Mouse (Mus musculus) large intestine, adult 2 months (tissue): Measurements from ENCODE around the gene Pde1a. TPM values are rescaled to one million over a fixed set of nuclear protein-coding genes. Genes with fewer than 3 reads are reported as not detected.
"Not testable (repeated sequence)": the region's sequence is repeated elsewhere in the genome, so short reads cannot be mapped to it uniquely, and the experiment has no call there.

Experiments used
- DNase-seq: peaks from one replicate; pipeline ENCODE4 v3.0.0-alpha.2; 2012; ENCODE audit warnings: low read depth, low spot score
- WGBS: fragments of 180-500 bp; shearing (Covaris S2); methylation state at CpG from one replicate; pipeline ENCODE4 v1.1.7; 2018; 5-methylcytosine and 5-hydroxymethylcytosine counted together
- polyA plus RNA-seq: library from polyadenylated mRNA; depleted of rRNA; stranded (reverse); fragments of >200 nt; gene quantifications from 2 replicates; pipeline ENCODE4 v1.2.3, GENCODE M21; 2012; rRNA removed

Pde1a gene
- polyA plus RNA-seq, 1 experiment: 3.4 TPM

DNA sequence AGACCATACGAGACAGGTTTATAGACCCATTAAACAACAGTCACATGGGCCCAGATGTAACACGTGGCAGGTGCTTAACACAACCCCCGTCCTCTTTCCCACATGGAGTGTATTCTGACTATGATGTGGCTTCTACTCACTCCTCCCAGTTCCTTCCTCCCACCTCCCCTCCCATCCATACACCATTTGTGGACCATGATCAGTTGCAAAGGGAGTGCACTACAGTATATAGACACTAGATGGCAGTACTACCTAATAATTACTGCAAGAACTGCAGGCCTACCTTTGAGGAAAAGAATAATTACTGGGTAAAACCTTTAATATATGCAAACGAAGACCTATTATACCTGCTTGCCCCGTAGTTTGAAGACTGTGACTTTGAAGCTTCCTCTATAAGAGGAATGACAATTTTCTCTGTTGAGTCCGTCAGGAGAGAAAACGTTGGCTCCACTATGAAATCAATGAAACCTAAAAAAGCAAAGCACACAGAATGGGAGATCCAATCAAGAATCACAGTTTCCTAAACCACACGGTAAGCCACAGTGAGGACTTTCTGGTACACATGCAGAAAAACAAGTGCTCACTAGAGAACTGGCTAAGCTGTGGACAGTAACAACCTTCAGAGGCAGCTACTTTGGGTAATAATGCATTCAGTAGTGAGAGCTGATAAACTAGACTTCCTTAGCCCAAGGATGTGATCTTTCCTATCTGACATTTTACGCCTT lies 263.8 kb downstream of the Pde1a start:
- 37% methylated on average over 9 of the region's 9 CpGs for WGBS
- peak; percentile 16 for DNase-seq

DNA sequence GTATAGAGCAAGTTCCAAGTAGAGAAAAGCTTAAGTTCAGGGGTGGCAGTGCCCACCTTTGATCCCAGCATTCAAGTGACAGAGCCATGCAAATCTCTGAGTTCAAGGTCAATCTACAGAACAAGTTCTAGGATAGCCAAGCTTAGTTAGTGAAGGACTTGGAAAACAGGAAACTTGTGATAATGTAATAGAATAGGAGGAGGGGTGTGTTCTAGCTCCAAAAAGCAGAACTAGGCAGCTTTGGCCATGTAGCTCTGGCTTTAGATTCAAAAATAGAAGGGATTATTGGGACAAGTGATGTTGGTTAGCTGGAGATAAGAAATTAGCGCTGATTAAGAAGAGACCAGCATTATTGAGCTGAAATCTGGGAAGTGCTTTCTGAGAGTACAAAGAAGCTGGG lies 272.4 kb downstream of the Pde1a start:
- no peak for DNase-seq
- 94% methylated on average over 1 of the region's 1 CpGs for WGBS

DNA sequence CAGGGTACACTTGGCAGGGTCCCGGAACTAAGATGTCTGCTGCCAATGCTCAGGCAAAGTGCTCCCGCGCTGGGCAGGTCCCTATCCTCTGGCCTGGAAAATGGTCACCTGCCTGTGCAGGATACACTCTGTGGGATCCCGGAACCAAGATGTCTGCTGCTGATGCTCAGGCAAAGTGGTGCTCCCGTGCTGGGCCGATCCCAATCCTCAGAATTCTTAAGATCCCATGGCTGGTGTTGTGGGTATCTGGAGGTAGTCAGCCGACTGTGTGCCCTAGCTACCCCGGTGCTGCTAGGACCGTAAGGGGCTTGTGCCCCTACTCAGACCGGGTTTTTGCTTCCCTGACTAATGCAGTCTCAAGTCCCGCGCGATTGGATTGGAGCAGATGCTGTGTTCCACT lies 281.9 kb downstream of the Pde1a start:
- not testable (repeated sequence) for DNase-seq
- WGBS: 89% methylated on average over 13 of the region's 13 CpGs

DNA sequence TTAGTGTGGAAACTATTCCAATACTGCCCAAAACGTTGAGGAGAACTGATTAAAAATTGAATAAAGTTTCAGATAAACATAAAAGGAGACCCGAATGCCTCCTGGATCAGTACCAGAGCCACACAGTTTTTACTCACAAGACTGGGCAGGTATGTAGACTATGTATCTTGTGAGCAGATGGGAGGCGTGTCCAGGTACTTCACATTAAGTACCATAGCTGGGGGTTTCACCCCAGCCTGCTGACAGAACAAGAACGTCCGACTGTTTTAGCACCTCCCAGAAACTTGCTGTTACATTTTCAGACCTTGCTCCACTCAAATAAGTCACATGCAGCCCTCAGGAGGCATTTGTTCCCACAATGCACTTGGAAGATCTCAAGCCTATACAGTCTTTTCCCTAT lies 289.7 kb downstream of the Pde1a start:
- DNase-seq: no peak
- WGBS: 50% methylated on average over 5 of the region's 5 CpGs

- 56% methylated on average over 6 of the region's 6 CpGs for WGBS
Measured at GRCm38 (mm10) chr2:79839090-79839489, 290.2 kb downstream of the Pde1a start.

GRCm38 (mm10) chr2:79825853-79826252 lies 303.4 kb downstream of the Pde1a start:
- DNase-seq: no peak
- 67% methylated on average over 4 of the region's 4 CpGs for WGBS

More at GRCm38 (mm10) chr2:79839090-79839489, 290.2 kb downstream of the Pde1a start:
- no peak for DNase-seq

GRCm38 (mm10) chr2:79819543-79819942 lies 309.7 kb downstream of the Pde1a start:
- DNase-seq: no peak
- 83% methylated on average over 3 of the region's 3 CpGs for WGBS

DNA sequence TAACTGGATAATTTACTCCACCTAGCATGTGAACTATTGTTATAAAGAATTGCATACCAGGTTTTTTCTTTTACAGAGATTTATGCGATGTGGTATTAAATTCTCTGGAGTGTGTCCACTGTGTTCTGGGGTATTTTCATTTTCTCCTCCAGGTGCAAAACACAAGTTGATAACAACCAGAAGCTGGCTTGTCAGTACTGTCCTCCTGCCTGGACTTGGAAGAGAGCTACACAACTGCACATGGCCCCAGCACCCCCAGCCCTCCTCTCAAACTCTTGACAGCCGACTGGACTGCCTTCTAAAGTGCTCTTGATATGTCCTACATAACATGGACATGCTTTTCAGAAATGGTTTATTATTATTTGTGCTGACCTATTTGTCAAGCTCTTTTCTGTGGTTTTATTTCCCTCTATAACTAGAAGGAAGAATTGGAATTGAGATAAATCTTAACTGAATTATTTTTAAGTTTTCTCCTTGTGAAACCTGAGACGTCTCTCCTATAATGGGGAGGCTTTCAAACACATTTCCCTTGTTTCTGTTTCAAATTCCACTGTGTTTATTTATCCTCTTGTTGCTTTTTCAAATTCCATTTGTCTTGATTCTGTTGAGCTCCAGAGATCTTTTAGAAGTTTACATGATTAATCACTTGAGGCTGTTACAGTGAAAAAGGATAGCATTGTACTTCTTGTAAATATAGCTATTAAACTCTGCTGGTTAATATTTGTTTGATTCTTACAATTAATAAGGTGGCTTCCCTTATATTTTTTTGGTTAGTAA lies 313.4 kb downstream of the Pde1a start:
- 54% methylated on average over 3 of the region's 3 CpGs for WGBS
- no peak for DNase-seq

DNA sequence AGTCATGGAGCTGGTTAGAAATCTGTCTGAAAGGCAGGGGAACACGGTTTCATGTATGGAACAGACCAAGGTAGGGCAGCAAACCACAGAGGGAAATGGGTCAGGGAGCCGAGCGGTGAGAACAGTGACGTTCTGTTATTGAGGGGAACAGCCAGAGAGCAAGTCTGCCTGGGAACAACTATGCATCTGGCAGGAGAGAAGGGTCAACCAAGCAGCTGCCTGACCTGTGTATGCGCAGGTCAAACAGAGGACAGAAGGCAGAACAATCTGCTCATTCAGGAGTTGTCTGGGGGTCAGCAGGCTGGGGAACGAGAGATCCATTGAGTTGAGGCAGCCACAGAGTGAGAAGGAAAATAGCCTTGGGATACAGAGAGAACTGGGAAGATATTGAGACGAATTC lies 330.6 kb downstream of the Pde1a start:
- no peak for DNase-seq
- WGBS: 52% methylated on average over 7 of the region's 7 CpGs

- 52% methylated on average over 2 of the region's 2 CpGs for WGBS
- no peak for DNase-seq
Measured at GRCm38 (mm10) chr2:79797444-79797843, 331.8 kb downstream of the Pde1a start.

- 79% methylated on average over 2 of the region's 2 CpGs for WGBS
Measured at GRCm38 (mm10) chr2:79793186-79793585, 336.1 kb downstream of the Pde1a start.

DNA sequence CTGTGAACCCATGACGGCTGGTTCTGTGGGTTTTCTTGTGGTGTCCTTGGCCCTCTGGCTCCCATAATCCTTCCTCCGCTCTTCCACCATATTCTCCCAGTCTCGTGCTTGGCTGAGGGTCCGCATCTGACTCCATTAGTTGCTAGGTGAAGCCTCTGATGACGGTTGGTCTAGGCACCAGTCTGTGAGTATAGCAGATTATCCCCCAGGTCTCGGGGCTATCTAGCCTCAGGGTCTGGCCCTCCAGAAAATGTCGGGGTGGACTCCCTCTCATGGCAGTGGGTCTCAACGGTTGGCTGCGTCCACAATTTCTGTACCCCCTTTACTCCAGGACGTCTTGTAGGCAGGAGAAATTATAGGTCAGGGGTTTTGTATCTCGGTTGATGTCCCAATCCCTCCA lies 342.8 kb downstream of the Pde1a start:
- DNase-seq: no peak
- WGBS: 86% methylated on average over 11 of the region's 11 CpGs

More at GRCm38 (mm10) chr2:79793186-79793585, 336.1 kb downstream of the Pde1a start:
- no peak for DNase-seq

DNA sequence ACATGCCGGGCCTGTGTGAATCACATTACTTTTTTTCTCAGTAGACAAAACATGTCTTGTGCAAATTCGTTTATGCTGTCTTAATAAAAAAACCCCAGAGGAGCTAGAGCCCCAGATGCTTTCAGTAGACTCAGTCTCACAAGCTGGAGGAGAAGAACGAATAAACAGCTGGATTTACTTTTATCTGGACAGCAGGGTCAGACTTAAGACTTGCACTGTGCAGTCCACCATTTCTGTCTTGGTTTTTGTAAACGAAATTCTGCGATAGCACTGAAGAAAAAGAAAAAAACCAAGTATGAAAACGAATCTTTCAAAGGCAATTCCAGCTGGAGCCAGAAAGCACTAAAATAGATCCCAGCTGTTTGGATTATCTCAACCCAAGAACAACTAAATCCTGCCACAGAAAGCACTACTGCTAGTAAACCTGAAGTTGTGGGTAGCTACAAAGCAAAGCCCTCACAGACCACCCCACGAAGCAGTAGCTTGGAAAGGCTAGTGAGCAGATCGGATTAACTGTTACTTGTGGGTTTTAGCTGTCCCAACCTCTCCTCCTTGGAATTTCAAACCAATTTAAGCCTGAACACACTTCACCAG lies 343.6 kb downstream of the Pde1a start:
- WGBS: 54% methylated on average over 8 of the region's 8 CpGs

More for the DNA sequence above, 343.6 kb downstream of the Pde1a start:
- no peak for DNase-seq

Other genes starting within 250 kb of the Pde1a start
- not detected in 2 replicates for gene Prdx6b, start 163.0 kb upstream of the Pde1a start, polyA plus RNA-seq
- 21.1 and 22.1 TPM in 2 replicates for gene Dnajc10, start 186.0 kb upstream of the Pde1a start, polyA plus RNA-seq